Mouse (Mus musculus): ENCODE measurements around the gene Esr1. TPM values are rescaled to one million over a fixed set of nuclear protein-coding genes. Genes with fewer than 3 reads are reported as not detected.

Gene Esr1
- total and polyA plus RNA-seq, 3 experiments: 0.82 TPM; not detected in 2

DNA sequence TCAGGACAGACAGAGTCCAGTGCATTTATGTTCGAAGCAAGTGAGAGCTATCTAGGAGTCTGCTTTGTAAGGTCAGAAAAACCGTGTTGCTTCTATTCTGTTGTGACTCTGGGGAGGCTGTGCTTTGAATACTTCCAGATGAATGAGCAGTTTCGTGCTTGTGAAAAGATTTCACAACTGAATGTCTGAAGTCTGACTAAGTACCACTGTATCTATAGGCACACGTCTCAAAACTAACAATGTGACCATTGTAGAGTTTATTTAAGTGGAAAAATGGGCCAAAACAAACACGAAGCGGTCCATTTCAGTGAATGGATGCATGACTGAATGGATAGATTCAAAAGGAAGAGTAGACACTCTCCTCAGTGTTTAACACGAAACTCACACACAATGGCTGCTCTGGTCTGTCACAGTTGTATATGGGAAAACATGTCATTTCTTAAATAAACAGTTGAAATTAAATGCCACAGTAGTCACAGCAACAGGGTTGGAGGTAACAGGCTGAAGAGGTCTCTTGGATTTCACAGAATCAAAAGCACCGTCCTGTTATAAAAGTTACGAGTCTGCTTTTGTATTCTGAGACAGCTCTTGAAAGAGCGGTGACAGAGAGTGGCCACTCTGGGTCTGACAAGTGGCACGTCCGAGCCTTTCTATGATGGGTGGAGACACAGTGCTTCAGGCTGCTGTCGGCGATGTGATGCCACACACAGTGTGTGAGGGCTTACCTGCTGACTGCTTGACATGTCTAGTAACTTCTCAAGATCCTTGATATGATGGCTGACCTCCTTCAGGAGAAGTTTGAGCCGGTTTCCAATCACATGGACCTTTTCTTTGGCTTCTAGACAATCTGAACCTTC lies 421.0 kb downstream of the Esr1 start:
- TF ChIP-seq GATA2 (IDR thresholded peaks at IDR 0.05; ENCODE audit: borderline replicate concordance, low read depth, low read length): no peak
- TF ChIP-seq GATA1 (IDR thresholded peaks at IDR 0.05; ENCODE audit: borderline replicate concordance, low read length): no peak
- no peak for TF ChIP-seq POLR2AphosphoS5 (IDR thresholded peaks at IDR 0.05; ENCODE audit: insufficient replicate concordance, low read depth, low read length)
- no peak for TF ChIP-seq CTCF (IDR thresholded peaks at IDR 0.05; ENCODE audit: low read depth, low read length)
- TF ChIP-seq TAL1 (conservative IDR thresholded peaks at IDR 0.05; ENCODE audit: low read depth, low read length): no peak
- Histone ChIP-seq H3K4me1 (ENCODE audit: insufficient read depth, low read depth, low read length) (no peaks in the 10 kb centered on the region), H3K4me3 (ENCODE audit: low read depth, low read length) (no peak overlapping the region), H3K27me3 (ENCODE audit: insufficient read depth, low read length) (no peaks in the 10 kb centered on the region), H3K36me3 (replicated peaks) (peaks cover 30% of the 10 kb centered on the region), H3K9me3 (replicated peaks) (no peaks in the 10 kb centered on the region)
- no peak for ATAC-seq (ENCODE audit: extremely low read depth, insufficient number of reproducible peaks, low FRiP score, poor library complexity, severe bottlenecking)
- no peak for DNase-seq (ENCODE audit: low spot score)

- Histone ChIP-seq H3K4me1 (ENCODE audit: insufficient read depth, low read depth, low read length) (no peaks in the 10 kb centered on the region), H3K9me3 (replicated peaks) (no peaks in the 10 kb centered on the region), H3K27me3 (ENCODE audit: insufficient read depth, low read length) (no peaks in the 10 kb centered on the region), H3K4me3 (ENCODE audit: low read depth, low read length) (no peak overlapping the region), H3K36me3 (replicated peaks) (peaks cover 44% of the 10 kb centered on the region)
- TF ChIP-seq POLR2AphosphoS5 (IDR thresholded peaks at IDR 0.05; ENCODE audit: insufficient replicate concordance, low read depth, low read length) (no peak), GATA2 (IDR thresholded peaks at IDR 0.05; ENCODE audit: borderline replicate concordance, low read depth, low read length) (no peak), CTCF (IDR thresholded peaks at IDR 0.05; ENCODE audit: low read depth, low read length) (no peak), GATA1 (IDR thresholded peaks at IDR 0.05; ENCODE audit: borderline replicate concordance, low read length) (no peak), TAL1 (conservative IDR thresholded peaks at IDR 0.05; ENCODE audit: low read depth, low read length) (no peak)
- ATAC-seq (ENCODE audit: extremely low read depth, insufficient number of reproducible peaks, low FRiP score, poor library complexity, severe bottlenecking) (no peak), DNase-seq (ENCODE audit: low spot score) (no peak)
Observed at GRCm38 (mm10) chr10:5041254-5041653, 429.9 kb downstream of the Esr1 start.

DNA sequence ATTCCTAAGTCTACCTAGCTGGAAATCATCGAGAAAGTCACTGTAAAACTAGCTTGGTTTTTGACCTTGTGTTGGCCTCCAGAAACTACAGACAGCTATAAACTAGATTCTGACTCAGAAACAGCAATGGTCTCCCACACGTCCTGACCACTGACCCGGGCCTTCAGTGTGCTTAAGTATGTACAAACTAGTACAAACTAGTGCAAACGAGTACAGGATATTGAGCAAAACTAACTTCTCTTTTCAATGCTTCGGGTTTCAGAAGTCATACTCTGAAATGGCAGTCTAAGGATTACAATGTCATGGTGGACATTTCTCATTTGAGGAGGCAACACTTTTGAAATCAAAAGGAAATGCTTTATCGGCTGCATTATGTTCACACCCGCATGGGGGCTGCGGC lies 433.1 kb downstream of the Esr1 start:
- H3K36me3 ChIP-seq (replicated peaks): peaks cover 48% of the 10 kb centered on the region
- DNase-seq (ENCODE audit: low spot score) (no peak), ATAC-seq (ENCODE audit: extremely low read depth, insufficient number of reproducible peaks, low FRiP score, poor library complexity, severe bottlenecking) (no peak)
- H3K27me3 ChIP-seq (ENCODE audit: insufficient read depth, low read length): no peaks in the 10 kb centered on the region
- TF ChIP-seq TAL1 (conservative IDR thresholded peaks at IDR 0.05; ENCODE audit: low read depth, low read length) (no peak), GATA2 (IDR thresholded peaks at IDR 0.05; ENCODE audit: borderline replicate concordance, low read depth, low read length) (no peak), POLR2AphosphoS5 (IDR thresholded peaks at IDR 0.05; ENCODE audit: insufficient replicate concordance, low read depth, low read length) (no peak)
- H3K4me1 ChIP-seq (ENCODE audit: insufficient read depth, low read depth, low read length): no peaks in the 10 kb centered on the region
- no peaks in the 10 kb centered on the region for H3K9me3 ChIP-seq (replicated peaks)
- H3K4me3 ChIP-seq (ENCODE audit: low read depth, low read length): no peak overlapping the region

DNA sequence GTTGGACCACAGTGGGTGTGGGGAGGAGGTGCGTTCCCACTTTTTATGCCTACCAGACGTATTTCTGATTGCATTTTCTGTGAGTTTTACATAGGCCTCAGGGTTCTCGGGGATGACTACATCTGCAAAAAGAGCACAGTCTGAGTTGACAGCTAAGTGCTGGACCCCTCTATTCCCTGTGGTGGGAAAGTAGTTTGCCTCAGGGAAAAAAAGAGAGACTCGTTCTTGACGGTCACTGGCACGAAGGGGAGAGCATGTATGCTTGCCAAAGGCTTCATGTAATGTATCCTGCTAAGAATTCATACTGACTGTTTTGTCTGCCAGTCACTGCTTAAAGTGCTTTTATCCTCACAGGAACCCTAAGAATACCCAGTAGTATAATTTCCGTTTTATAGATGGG lies 433.8 kb downstream of the Esr1 start:
- no peaks in the 10 kb centered on the region for H3K9me3 ChIP-seq (replicated peaks)
- TF ChIP-seq CTCF (IDR thresholded peaks at IDR 0.05; ENCODE audit: low read depth, low read length) (no peak), GATA1 (IDR thresholded peaks at IDR 0.05; ENCODE audit: borderline replicate concordance, low read length) (no peak), TAL1 (conservative IDR thresholded peaks at IDR 0.05; ENCODE audit: low read depth, low read length) (no peak), POLR2AphosphoS5 (IDR thresholded peaks at IDR 0.05; ENCODE audit: insufficient replicate concordance, low read depth, low read length) (no peak), GATA2 (IDR thresholded peaks at IDR 0.05; ENCODE audit: borderline replicate concordance, low read depth, low read length) (no peak)
- no peaks in the 10 kb centered on the region for H3K27me3 ChIP-seq (ENCODE audit: insufficient read depth, low read length)
- DNase-seq (ENCODE audit: low spot score) (no peak), ATAC-seq (ENCODE audit: extremely low read depth, insufficient number of reproducible peaks, low FRiP score, poor library complexity, severe bottlenecking) (no peak)
- H3K4me3 ChIP-seq (ENCODE audit: low read depth, low read length): no peak overlapping the region
- H3K36me3 ChIP-seq (replicated peaks): peaks cover 48% of the 10 kb centered on the region
- no peaks in the 10 kb centered on the region for H3K4me1 ChIP-seq (ENCODE audit: insufficient read depth, low read depth, low read length)

GRCm38 (mm10) chr10:5045671-5046070 lies 434.3 kb downstream of the Esr1 start:
- Histone ChIP-seq H3K9me3 (replicated peaks) (no peaks in the 10 kb centered on the region), H3K4me1 (ENCODE audit: insufficient read depth, low read depth, low read length) (no peaks in the 10 kb centered on the region), H3K4me3 (ENCODE audit: low read depth, low read length) (no peak overlapping the region), H3K27me3 (ENCODE audit: insufficient read depth, low read length) (no peaks in the 10 kb centered on the region), H3K36me3 (replicated peaks) (peaks cover 45% of the 10 kb centered on the region)
- no peak for ATAC-seq (ENCODE audit: extremely low read depth, insufficient number of reproducible peaks, low FRiP score, poor library complexity, severe bottlenecking)
- no peak for TF ChIP-seq TAL1 (conservative IDR thresholded peaks at IDR 0.05; ENCODE audit: low read depth, low read length)
- no peak for TF ChIP-seq GATA1 (IDR thresholded peaks at IDR 0.05; ENCODE audit: borderline replicate concordance, low read length)
- no peak for TF ChIP-seq POLR2AphosphoS5 (IDR thresholded peaks at IDR 0.05; ENCODE audit: insufficient replicate concordance, low read depth, low read length)
- TF ChIP-seq CTCF (IDR thresholded peaks at IDR 0.05; ENCODE audit: low read depth, low read length): no peak
- TF ChIP-seq GATA2 (IDR thresholded peaks at IDR 0.05; ENCODE audit: borderline replicate concordance, low read depth, low read length): no peak
- no peak for DNase-seq (ENCODE audit: low spot score)

Other genes with a start within 250 kb of the Esr1 start
- 16.7 and 21.5 TPM in 2 replicates for gene Zbtb2, start 223.5 kb upstream of the Esr1 start, total RNA-seq (2014; fragmentation: Nextera tagmentation)
- 11.8 and 11.9 TPM in 2 replicates for gene Zbtb2, start 223.5 kb upstream of the Esr1 start, total RNA-seq (2017)
- gene Zbtb2, start 223.5 kb upstream of the Esr1 start, polyA plus RNA-seq (2012): 7.3 and 7.5 TPM in 2 replicates
- 65.5 and 82.9 TPM in 2 replicates for gene Rmnd1, start 179.2 kb upstream of the Esr1 start, total RNA-seq (2014; fragmentation: Nextera tagmentation)
- 43.5 and 49.0 TPM in 2 replicates for gene Rmnd1, start 179.2 kb upstream of the Esr1 start, total RNA-seq (2017)
- 3.6 and 11.8 TPM in 2 replicates for gene Rmnd1, start 179.2 kb upstream of the Esr1 start, polyA plus RNA-seq (2012)
- gene Armt1, start 179.1 kb upstream of the Esr1 start, total RNA-seq (2014; fragmentation: Nextera tagmentation): 43.2 and 50.4 TPM in 2 replicates
- gene Armt1, start 179.1 kb upstream of the Esr1 start, total RNA-seq (2017): 39.2 and 42.8 TPM in 2 replicates
- 4.3 and 13.6 TPM in 2 replicates for gene Armt1, start 179.1 kb upstream of the Esr1 start, polyA plus RNA-seq (2012)
- gene Ccdc170, start 129.1 kb upstream of the Esr1 start, total RNA-seq (2014; fragmentation: Nextera tagmentation): not detected in 2 replicates
- gene Ccdc170, start 129.1 kb upstream of the Esr1 start, total RNA-seq (2017): 0.06 TPM in 1 of 2 replicates, not detected in the other
- not detected in 2 replicates for gene Ccdc170, start 129.1 kb upstream of the Esr1 start, polyA plus RNA-seq (2012)